Mouse (Mus musculus) right cerebral cortex, postnatal 10 days (tissue): ENCODE results near the gene Zic5.

Source experiments
- DNase-seq, 2 experiments: peaks; one replicate each; pipeline ENCODE4 v3.0.0; 2021; ENCODE audit warnings: low spot score in 2 of 2

Gene Zic5

GRCm38 (mm10) chr14:122464763-122465741 lies at the start of gene Zic5:
Gene Zic5 (minus strand): TSS chr14:122465677.
- peak; percentile 73 to 78 for DNase-seq

GRCm38 (mm10) chr14:122513511-122514036 lies 48.1 kb upstream of the Zic5 start:
- no peak for DNase-seq

GRCm38 (mm10) chr14:122511519-122511918 lies 46.0 kb upstream of the Zic5 start:
- no peak for DNase-seq

- DNase-seq, result no peak
Measured at GRCm38 (mm10) chr14:122509058-122509457, 43.6 kb upstream of the Zic5 start.

GRCm38 (mm10) chr14:122492015-122492414 lies 26.5 kb upstream of the Zic5 start:
- no peak for DNase-seq

GRCm38 (mm10) chr14:122491521-122491920 lies 26.0 kb upstream of the Zic5 start:
- DNase-seq, result no peak

- no peak for DNase-seq
Measured at GRCm38 (mm10) chr14:122490441-122491328, 25.2 kb upstream of the Zic5 start, which contains the start of gene Gm10837. Gene Gm10837 (plus strand): TSS chr14:122490586.

GRCm38 (mm10) chr14:122489686-122490414 lies 24.4 kb upstream of the Zic5 start:
- no peak for DNase-seq

- DNase-seq, result no peak
Measured at GRCm38 (mm10) chr14:122489041-122489440, 23.6 kb upstream of the Zic5 start.

- DNase-seq, result no peak
Measured at GRCm38 (mm10) chr14:122487366-122487765, 21.9 kb upstream of the Zic5 start.

- no peak for DNase-seq
Measured at GRCm38 (mm10) chr14:122486611-122487010, 21.1 kb upstream of the Zic5 start.

- DNase-seq, result no peak
Measured at GRCm38 (mm10) chr14:122485635-122486181, 20.2 kb upstream of the Zic5 start.

- DNase-seq, result no peak
Measured at GRCm38 (mm10) chr14:122484844-122485551, 19.5 kb upstream of the Zic5 start.

GRCm38 (mm10) chr14:122484458-122484843 lies 19.0 kb upstream of the Zic5 start:
- no peak for DNase-seq

GRCm38 (mm10) chr14:122483556-122484421 lies 18.3 kb upstream of the Zic5 start:
- DNase-seq, result no peak

- no peak for DNase-seq
Measured at GRCm38 (mm10) chr14:122483024-122483385, 17.5 kb upstream of the Zic5 start.

- DNase-seq, result no peak
Measured at GRCm38 (mm10) chr14:122482081-122483023, 16.9 kb upstream of the Zic5 start.

- DNase-seq, result no peak
Measured at GRCm38 (mm10) chr14:122481181-122481580, 15.7 kb upstream of the Zic5 start.
